Mouse (Mus musculus): Measurements from ENCODE around the gene Tanc1.
"Not testable (repeated sequence)": the region's sequence is repeated elsewhere in the genome, so short reads cannot be mapped to it uniquely, and the experiment has no call there.

The Tanc1 gene

GRCm38 (mm10) chr2:59611831-59612732, at the start of gene Tanc1:
Gene Tanc1, plus strand, starts transcription at chr2:59612042.
- peak; percentile 83 for DNase-seq (ENCODE audit: low read depth, low spot score)

GRCm38 (mm10) chr2:59562215-59562614, 49.6 kb upstream of the Tanc1 start:
- DNase-seq (ENCODE audit: low read depth, low spot score): peak; percentile 48

GRCm38 (mm10) chr2:59562696-59563095, 49.1 kb upstream of the Tanc1 start:
- peak; percentile 68 for DNase-seq (ENCODE audit: low read depth, low spot score)

DNA sequence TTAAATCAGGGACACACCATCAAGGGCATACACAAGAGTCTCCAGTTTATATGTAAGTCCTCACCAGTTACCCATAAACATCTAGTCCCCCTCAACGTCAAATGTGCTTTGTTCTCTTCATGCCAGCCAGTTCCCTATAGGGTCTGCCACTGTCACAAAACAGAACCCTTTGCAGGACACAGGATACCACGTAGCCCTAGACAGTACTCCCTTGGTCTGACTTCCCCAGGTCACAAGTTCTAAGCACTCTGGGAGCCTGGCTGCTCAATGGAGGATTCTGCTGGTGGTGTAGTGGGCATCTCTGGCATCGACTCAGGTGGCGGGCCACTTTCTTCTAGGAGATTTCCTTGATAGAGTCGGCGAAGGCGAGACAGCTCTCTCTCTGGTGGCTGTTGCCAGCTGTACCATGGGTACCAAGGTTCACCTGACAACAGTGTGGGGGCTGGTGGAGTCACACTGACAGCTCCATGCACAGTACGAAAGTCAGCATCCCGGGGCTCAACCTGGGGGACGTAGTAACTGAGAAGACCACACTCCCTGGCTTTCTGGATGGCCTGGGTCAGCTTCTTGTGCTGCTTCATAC, 47.7 kb upstream of the Tanc1 start:
- not testable (repeated sequence) for DNase-seq (ENCODE audit: low read depth, low spot score)

- no peak for DNase-seq (ENCODE audit: low read depth, low spot score)
These were observed 46.9 kb upstream of the Tanc1 start for GRCm38 (mm10) chr2:59564947-59565346.

DNA sequence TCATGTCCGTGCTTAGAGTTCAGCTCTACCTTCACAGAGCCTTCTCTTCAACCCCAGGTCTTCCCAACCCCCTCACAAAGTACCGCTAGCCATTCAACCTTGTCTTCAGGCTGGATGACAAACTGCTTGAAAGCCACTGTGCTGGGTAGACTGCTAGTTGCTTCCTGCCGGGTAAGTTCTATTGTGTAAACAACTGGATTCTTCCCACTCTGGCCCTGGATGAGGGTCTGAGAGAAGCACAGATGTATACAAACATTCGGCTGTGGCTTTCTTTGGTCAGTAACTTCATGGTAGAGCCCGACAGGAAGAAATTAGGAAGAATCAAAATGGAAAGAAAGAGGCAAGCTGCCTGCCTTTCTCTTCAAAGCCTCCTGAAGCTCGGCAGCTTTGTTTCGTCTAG, 30.9 kb upstream of the Tanc1 start:
- no peak for DNase-seq (ENCODE audit: low read depth, low spot score)

DNA sequence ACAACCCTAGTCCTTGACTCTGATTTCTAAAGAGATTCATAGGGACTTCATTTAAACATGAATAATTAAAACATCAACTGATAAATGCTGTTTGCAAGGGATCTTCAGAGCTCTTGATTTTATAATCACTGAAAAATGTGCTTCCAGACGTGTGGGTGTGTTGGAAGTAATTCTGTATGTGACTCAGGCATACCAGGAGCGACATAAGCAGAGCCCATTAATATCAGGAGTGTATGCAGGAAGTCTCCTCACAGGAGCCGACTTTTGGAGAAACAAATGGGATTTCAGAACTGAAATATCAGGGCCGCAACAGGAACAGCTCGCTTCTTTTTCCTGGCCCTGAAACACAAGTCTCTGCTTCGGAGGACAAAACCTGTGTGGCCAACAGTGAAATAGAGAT, 27.9 kb upstream of the Tanc1 start:
- peak; percentile 70 for DNase-seq (ENCODE audit: low read depth, low spot score)

DNA sequence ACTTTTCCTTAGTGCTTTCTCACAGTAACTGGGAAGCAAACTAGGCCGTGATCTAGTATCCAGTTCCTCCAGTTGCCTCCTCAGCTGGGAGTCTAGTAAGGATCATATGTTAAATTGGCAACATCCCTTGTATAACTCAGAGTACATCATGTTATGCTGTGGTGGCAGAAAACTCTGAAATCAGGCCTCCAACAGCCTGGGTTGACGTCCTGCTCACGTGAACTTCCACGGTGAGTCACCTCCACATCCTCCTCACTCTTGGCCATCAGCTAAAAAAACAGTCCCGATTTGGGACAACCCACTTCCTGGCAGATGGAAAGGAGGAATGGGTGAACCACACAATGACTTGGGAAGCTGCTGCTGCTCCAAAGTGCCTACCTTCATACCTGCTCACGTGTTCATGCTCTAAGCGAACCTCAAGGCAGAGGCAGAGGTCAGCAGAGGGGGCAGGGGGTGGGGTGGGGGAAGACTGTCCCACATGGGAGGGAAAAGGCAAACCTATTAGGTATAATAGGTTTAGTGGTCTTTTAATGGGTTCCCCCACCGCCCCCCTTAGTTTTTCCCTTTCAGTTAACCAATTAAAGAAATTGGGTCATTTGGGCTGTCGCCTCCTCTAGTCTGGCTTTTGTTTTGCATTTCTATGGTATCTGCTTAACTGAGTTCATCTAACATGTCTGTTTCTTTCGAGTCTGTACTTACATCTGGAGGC, 24.3 kb upstream of the Tanc1 start:
- DNase-seq (ENCODE audit: low read depth, low spot score): peak; percentile 98

DNA sequence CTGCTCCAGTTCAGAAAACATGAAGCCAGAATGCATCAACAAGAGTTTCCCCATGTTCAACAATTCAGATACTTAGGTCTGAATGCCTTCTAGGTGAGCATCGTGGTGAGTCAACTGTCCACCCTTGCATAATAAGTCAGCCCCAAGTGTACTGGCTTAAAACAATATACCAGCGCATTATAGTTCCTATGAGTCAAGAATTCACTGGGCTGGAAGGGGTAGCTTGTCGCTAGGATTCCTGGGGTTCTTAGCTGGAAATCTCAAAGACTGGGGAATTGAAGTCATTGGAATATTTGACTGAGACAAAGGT, 23.8 kb upstream of the Tanc1 start:
- peak; percentile 80 for DNase-seq (ENCODE audit: low read depth, low spot score)

DNA sequence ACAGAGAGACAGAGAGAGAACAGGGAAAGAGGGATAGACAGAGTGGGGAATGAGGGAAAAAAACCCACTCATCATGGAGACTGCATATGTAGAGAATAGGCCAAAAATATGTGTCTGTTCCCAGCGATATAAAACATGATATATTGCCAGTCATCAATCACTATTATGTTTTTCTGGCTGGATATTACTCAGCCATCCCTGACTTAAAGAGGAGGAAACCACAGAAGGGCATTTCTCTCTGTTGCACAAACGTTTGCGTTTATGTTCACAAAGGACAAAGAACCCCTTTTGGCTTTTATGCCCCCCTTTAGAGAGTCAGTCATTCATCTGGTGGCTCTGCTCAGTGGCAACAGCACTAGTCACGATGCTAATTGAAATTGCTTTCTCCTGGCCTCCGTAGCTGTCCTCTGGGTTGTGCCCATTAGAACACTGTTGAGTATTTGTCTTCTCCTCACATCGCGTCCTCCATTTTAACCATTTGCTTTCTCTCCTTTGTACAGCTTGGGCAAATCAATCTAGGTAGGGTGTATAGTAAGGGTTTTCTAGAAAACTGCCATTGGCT, 18.4 kb upstream of the Tanc1 start:
- peak; percentile 52 for DNase-seq (ENCODE audit: low read depth, low spot score)

DNA sequence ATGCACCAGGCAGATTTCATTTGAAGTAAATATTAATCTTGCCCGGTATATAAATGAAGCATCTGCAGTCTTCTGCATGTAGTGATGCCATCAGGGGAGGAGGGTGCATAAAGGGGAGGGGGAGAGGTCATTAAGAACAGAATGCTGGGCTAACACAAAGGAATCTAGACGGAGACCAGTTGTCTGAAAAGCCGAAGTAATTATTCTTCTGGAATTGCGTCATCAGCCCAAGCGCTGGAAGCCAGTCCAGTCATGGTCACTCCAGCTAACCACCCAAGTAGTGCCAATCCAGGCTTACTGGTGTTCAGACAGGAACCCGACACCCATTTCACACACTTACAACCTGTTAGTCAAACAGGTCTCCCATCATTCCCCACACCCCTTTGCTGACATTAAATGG, 17.7 kb upstream of the Tanc1 start:
- peak; percentile 40 for DNase-seq (ENCODE audit: low read depth, low spot score)

- no peak for DNase-seq (ENCODE audit: low read depth, low spot score)
These were observed 15.3 kb upstream of the Tanc1 start for GRCm38 (mm10) chr2:59596545-59596944.

GRCm38 (mm10) chr2:59598286-59598685, 13.6 kb upstream of the Tanc1 start:
- no peak for DNase-seq (ENCODE audit: low read depth, low spot score)

GRCm38 (mm10) chr2:59598894-59599293, 12.9 kb upstream of the Tanc1 start:
- no peak for DNase-seq (ENCODE audit: low read depth, low spot score)

GRCm38 (mm10) chr2:59599338-59600111, 12.3 kb upstream of the Tanc1 start:
- peak; percentile 62 for DNase-seq (ENCODE audit: low read depth, low spot score)

- DNase-seq (ENCODE audit: low read depth, low spot score): peak; percentile 63
These were observed 11.6 kb upstream of the Tanc1 start for GRCm38 (mm10) chr2:59600123-59600840.

DNA sequence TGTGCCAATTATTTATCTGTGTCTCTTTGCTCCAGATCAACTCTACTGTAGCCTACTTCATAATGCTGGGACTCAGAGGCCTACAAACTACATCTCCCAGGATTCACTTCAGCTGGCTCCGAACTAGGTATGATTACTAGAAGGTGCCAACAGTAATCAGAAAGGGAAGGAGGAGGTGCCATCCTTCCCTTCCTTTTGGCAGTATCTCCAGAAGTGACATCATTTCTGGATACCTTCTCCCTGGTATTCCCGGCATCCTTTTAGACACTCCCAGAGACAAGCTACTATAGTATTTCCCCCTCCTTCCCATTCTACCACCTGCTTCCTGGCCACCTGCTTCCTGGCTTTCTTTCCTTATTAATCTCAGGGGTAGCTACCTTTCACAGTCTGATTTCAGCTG, 10.9 kb upstream of the Tanc1 start:
- no peak for DNase-seq (ENCODE audit: low read depth, low spot score)

DNA sequence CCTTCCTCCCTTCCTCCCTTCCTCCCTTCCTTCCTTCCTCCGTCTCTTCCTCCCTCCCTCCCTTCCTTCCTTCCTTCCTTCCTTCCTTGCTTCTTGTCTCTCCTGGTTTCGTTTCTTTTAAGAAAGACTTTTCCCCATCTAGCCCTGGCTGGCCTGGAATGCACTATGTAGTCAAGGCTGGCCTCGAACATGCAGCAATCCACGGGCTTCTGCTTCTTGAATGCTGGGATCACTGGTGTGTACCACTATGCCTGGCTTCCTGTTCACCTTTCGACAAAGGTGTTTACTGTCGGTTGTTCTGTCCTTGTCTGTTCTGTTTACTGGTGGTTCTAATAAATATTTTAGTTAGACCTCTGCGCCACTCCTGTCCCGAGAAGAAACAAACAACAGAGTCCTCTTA, 10.4 kb upstream of the Tanc1 start:
- DNase-seq (ENCODE audit: low read depth, low spot score): no peak

GRCm38 (mm10) chr2:59608958-59609357, 2.9 kb upstream of the Tanc1 start:
- DNase-seq (ENCODE audit: low read depth, low spot score): no peak

DNA sequence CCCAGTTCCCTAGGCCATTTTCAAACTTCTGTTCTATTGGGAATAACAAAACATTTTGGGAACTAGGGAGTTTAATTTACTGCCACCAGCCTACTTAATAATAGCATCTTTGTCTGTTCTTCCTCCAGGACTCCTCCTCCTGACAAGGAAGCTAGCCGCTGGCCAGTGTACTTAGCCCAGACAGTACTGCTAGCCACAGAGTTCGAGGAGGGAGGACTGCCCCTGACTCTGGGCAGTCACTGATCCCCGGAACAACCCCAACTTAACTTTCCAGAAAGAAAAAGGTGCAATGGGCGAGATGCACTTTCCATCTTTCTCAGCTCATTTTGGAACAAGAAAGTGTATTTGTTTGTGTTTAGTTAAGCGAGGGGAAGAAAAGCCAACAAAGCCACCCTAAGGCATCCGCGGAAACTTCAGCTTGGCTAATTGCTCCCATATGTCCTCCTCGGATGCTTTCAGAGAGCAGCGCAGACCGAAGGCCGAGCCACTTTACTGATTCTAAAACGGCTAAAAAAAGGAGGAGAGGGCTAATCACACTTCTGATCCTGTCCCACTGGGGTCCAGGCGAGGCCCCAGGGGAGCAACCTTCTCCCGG, 529 bp upstream of the Tanc1 start:
- DNase-seq (ENCODE audit: low read depth, low spot score): peak; percentile 84
